Mouse (Mus musculus): Measurements from ENCODE around the gene Cpa1. TPM values are rescaled to one million over a fixed set of nuclear protein-coding genes. Genes with fewer than 3 reads are reported as not detected.

The Cpa1 gene
- polyA plus RNA-seq, 1 experiment: not detected

GRCm38 (mm10) chr6:30687198-30687597, 48.2 kb downstream of the Cpa1 start:
- peaks cover 11% of the 10 kb centered on the region for H3K4me1 ChIP-seq (ENCODE audit: control insufficient read depth, insufficient read depth, low read length)
- no peak overlapping the region for H3K4me3 ChIP-seq (ENCODE audit: insufficient read depth, low read depth, low read length)
- peak overlapping the region; percentile 55 for H3K27ac ChIP-seq (ENCODE audit: insufficient read depth, low read depth, low read length)
- WGBS: 34% methylated on average over 7 of the region's 7 CpGs
- TF ChIP-seq CTCF (IDR thresholded peaks at IDR 0.05; ENCODE audit: insufficient read depth, low read depth, low read length): no peak
- no peak for TF ChIP-seq POLR2A (IDR thresholded peaks at IDR 0.05; ENCODE audit: insufficient read depth, low read depth, low read length)

GRCm38 (mm10) chr6:30692826-30693225, 53.8 kb downstream of the Cpa1 start:
- WGBS: 63% methylated on average over 5 of the region's 5 CpGs
- Histone ChIP-seq H3K4me3 (ENCODE audit: insufficient read depth, low read depth, low read length) (peak overlapping the region; percentile 78), H3K4me1 (ENCODE audit: control insufficient read depth, insufficient read depth, low read length) (peaks cover 5% of the 10 kb centered on the region), H3K27ac (ENCODE audit: insufficient read depth, low read depth, low read length) (peak overlapping the region; percentile 61)
- TF ChIP-seq CTCF (IDR thresholded peaks at IDR 0.05; ENCODE audit: insufficient read depth, low read depth, low read length): no peak
- TF ChIP-seq POLR2A (IDR thresholded peaks at IDR 0.05; ENCODE audit: insufficient read depth, low read depth, low read length): no peak

GRCm38 (mm10) chr6:30693350-30693991, 54.5 kb downstream of the Cpa1 start, which contains the start of gene Cep41:
Cep41 (minus strand) TSS chr6:30693749.
- Histone ChIP-seq H3K27ac (ENCODE audit: insufficient read depth, low read depth, low read length) (peak within 1 kb of the TSS; percentile 61), H3K4me1 (ENCODE audit: control insufficient read depth, insufficient read depth, low read length) (peaks cover 5% of the 10 kb centered on the region; the same call in 1 of the 2 replicates), H3K4me3 (ENCODE audit: insufficient read depth, low read depth, low read length) (peak within 1 kb of the TSS; percentile 78)
- under 1% methylated on average over 44 of the region's 52 CpGs for WGBS
- TF ChIP-seq CTCF (IDR thresholded peaks at IDR 0.05; ENCODE audit: insufficient read depth, low read depth, low read length) (no peak), POLR2A (IDR thresholded peaks at IDR 0.05; ENCODE audit: insufficient read depth, low read depth, low read length) (peak; percentile 21; the same call in 1 of the 2 replicates)

GRCm38 (mm10) chr6:30694209-30694608, 55.2 kb downstream of the Cpa1 start:
- H3K4me3 ChIP-seq (ENCODE audit: insufficient read depth, low read depth, low read length): no peak overlapping the region
- no peak overlapping the region for H3K27ac ChIP-seq (ENCODE audit: insufficient read depth, low read depth, low read length)
- H3K4me1 ChIP-seq (ENCODE audit: control insufficient read depth, insufficient read depth, low read length): peaks cover 5% of the 10 kb centered on the region; the same call in 1 of the 2 replicates
- TF ChIP-seq POLR2A (IDR thresholded peaks at IDR 0.05; ENCODE audit: insufficient read depth, low read depth, low read length) (no peak), CTCF (IDR thresholded peaks at IDR 0.05; ENCODE audit: insufficient read depth, low read depth, low read length) (no peak)
- 10% methylated on average over 6 of the region's 6 CpGs for WGBS

Other genes with a start within 250 kb of the Cpa1 start
- gene Zc3hc1, start 248.2 kb upstream of the Cpa1 start, polyA plus RNA-seq (2012; ENCODE audit: insufficient read depth, insufficient read length, low replicate concordance, missing spikeins): not detected in 2 replicates
- gene Klhdc10, start 237.3 kb upstream of the Cpa1 start, polyA plus RNA-seq (2012; ENCODE audit: insufficient read depth, insufficient read length, low replicate concordance, missing spikeins): not detected in 2 replicates
- gene Tmem209, start 129.4 kb upstream of the Cpa1 start, polyA plus RNA-seq (2012; ENCODE audit: insufficient read depth, insufficient read length, low replicate concordance, missing spikeins): not detected in 2 replicates
- not detected in 2 replicates for gene Ssmem1, start 129.4 kb upstream of the Cpa1 start, polyA plus RNA-seq (2012; ENCODE audit: insufficient read depth, insufficient read length, low replicate concordance, missing spikeins)
- gene Cpa2, start 97.6 kb upstream of the Cpa1 start, polyA plus RNA-seq (2012; ENCODE audit: insufficient read depth, insufficient read length, low replicate concordance, missing spikeins): not detected in 2 replicates
- not detected in 2 replicates for gene Cpa4, start 70.8 kb upstream of the Cpa1 start, polyA plus RNA-seq (2012; ENCODE audit: insufficient read depth, insufficient read length, low replicate concordance, missing spikeins)
- not detected in 2 replicates for gene Cpa5, start 28.2 kb upstream of the Cpa1 start, polyA plus RNA-seq (2012; ENCODE audit: insufficient read depth, insufficient read length, low replicate concordance, missing spikeins)
- gene Cep41, start 54.5 kb downstream of the Cpa1 start, polyA plus RNA-seq (2012; ENCODE audit: insufficient read depth, insufficient read length, low replicate concordance, missing spikeins): not detected in 2 replicates
- gene Mest, start 84.3 kb downstream of the Cpa1 start, polyA plus RNA-seq (2012; ENCODE audit: insufficient read depth, insufficient read length, low replicate concordance, missing spikeins): not detected in 2 replicates

Data from olfactory bulb, adult 2 months (tissue).